Mouse (Mus musculus) liver, adult 2 months (tissue): Measurements from ENCODE around the gene Glt6d1.

ENCODE experiments used
- CTCF ChIP-seq: fragments of 200-500 bp; IDR thresholded peaks from 2 replicates; pipeline ENCODE4 v1.5.1; 2011; ENCODE audit warnings: low read depth, low read length, control low read depth
- POLR2A ChIP-seq: fragments of 200-500 bp; IDR thresholded peaks from 2 replicates; pipeline ENCODE4 v1.6.1; 2011; ENCODE audit warnings: low read length, control low read depth; ENCODE audit not compliant: insufficient read depth; ENCODE audit errors: extremely low read depth

DNA sequence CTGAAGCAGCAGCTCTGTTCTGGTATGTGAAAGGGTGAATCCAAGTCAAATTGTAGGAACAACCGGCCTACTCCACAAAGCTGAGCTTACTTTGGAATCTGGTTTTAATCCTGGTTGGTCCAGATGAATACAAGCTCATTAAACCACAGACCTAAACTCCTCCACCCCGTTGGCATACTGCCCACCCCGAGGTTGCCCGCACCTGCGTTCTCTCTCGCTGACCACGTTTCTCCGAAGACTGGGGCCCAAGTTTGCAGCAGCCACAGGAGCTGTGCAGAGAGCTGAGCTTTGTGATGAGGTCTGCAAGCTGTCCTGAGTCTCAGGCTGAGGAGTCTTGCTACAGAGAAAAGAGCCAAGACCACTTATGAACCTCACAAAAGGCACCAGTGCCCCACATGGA, 30.9 kb upstream of the Glt6d1 start:
- no peak for TF ChIP-seq CTCF
- TF ChIP-seq POLR2A: no peak
